Mouse (Mus musculus): Measurements from ENCODE around the gene Olfr1490. TPM values are rescaled to one million over a fixed set of nuclear protein-coding genes. Genes with fewer than 3 reads are reported as not detected.
"Not testable (repeated sequence)": the region's sequence is repeated elsewhere in the genome, so short reads cannot be mapped to it uniquely, and the experiment has no call there.

Gene Olfr1490
- not detected in 2 replicates for polyA plus RNA-seq (2015; fragmentation: Nextera tagmentation; extraction: Ambion mirVana)

DNA sequence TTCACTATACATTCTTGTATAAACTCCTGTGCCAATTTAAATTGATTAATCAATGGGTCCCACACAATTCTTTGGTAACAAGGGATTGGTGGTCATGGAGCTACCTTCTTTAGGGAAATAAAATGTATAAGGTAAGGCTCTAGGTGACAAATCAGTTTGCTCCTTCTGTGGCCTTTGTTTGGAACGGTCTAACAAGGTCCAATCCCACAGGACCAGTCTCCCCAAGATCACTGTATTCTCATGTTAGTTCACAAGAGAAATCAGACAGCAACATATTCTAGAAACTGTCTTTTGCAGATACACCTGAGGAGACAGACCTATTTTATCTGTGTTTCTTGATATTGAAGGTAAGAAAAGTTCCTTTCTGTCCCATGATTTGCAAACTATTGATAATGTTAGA lies at the start of gene Olfr1490:
Gene Olfr1490, plus strand, starts transcription at position 301 of the 400 bp plus-strand sequence.
- Histone ChIP-seq H3K9ac (no peak within 1 kb of the TSS), H3K4me1 (replicated peaks) (no peaks in the 10 kb centered on the region), H3K4me3 (no peak within 1 kb of the TSS), H3K9me3 (peaks cover 11% of the 10 kb centered on the region; the same call in 1 of the 2 replicates), H3K27me3 (no peaks in the 10 kb centered on the region), H3K4me2 (no peak within 1 kb of the TSS), H3K36me3 (no peaks in the 10 kb centered on the region), H3K27ac (no peak within 1 kb of the TSS)
- 67% methylated on average over 1 of the region's 1 CpGs for WGBS
- ATAC-seq (ENCODE audit: low FRiP score): no peak

DNA sequence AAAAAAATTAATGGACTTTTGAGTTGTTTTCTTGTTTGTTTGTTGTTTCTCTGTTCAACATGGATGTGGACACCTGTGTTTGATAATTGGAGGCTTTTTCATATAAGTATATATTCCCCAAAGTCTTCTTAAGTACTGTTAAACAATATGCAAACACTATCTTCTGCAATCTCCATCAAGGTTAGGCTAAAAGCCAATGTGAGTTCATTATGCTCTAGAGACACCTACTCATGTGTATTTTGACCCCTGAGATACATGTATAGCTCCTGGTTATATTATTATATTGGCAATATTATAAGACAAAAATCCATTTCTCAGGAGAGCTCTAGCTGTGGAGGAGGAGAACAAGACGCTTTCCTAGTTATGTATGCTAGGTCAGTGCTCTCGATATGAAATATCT lies 33.8 kb upstream of the Olfr1490 start, which contains the start of gene Olfr1487:
Gene Olfr1487, plus strand, starts transcription at position 301 of the 400 bp plus-strand sequence.
- not testable (repeated sequence) for H3K27me3 ChIP-seq; H3K4me2 ChIP-seq; H3K36me3 ChIP-seq; H3K9ac ChIP-seq; H3K27ac ChIP-seq; H3K4me3 ChIP-seq; H3K4me1 ChIP-seq (replicated peaks); ATAC-seq (ENCODE audit: low FRiP score)
- peaks cover 13% of the 10 kb centered on the region; the same call in 1 of the 2 replicates for H3K9me3 ChIP-seq
- 92% methylated on average over 2 of the region's 2 CpGs for WGBS

GRCm38 (mm10) chr19:13631321-13631720 lies 19.6 kb upstream of the Olfr1490 start, which contains the start of gene Olfr1489:
Gene Olfr1489, plus strand, starts transcription at chr19:13631621.
- H3K9ac ChIP-seq: no peak within 1 kb of the TSS
- ATAC-seq (ENCODE audit: low FRiP score): no peak
- H3K27me3 ChIP-seq: no peaks in the 10 kb centered on the region
- no peak within 1 kb of the TSS for H3K4me3 ChIP-seq
- H3K9me3 ChIP-seq: peaks cover 8% of the 10 kb centered on the region; the same call in 1 of the 2 replicates
- no peak within 1 kb of the TSS for H3K27ac ChIP-seq
- no peaks in the 10 kb centered on the region for H3K4me1 ChIP-seq (replicated peaks)
- H3K36me3 ChIP-seq: no peaks in the 10 kb centered on the region
- H3K4me2 ChIP-seq: no peak within 1 kb of the TSS
- 88% methylated on average over 1 of the region's 1 CpGs for WGBS

- Histone ChIP-seq H3K36me3 (no peaks in the 10 kb centered on the region), H3K9me3 (no peaks in the 10 kb centered on the region), H3K27me3 (no peaks in the 10 kb centered on the region), H3K27ac (no peak within 1 kb of the TSS), H3K4me1 (replicated peaks) (no peaks in the 10 kb centered on the region), H3K4me2 (no peak within 1 kb of the TSS), H3K4me3 (no peak within 1 kb of the TSS), H3K9ac (no peak within 1 kb of the TSS)
- WGBS: 80% methylated on average over 3 of the region's 3 CpGs
- ATAC-seq (ENCODE audit: low FRiP score): no peak
Observed at GRCm38 (mm10) chr19:13696968-13697367, 46.1 kb downstream of the Olfr1490 start, which contains the start of gene Olfr1491. Gene Olfr1491, plus strand, starts transcription at chr19:13697268.

Small RNAs within 50 kb of the gene (microRNA-seq; reads per million reads assigned to microRNA genes)
- not detected for gene Gm23931

Other genes starting within 250 kb of the Olfr1490 start
- gene Olfr1469, start 243.2 kb upstream of the Olfr1490 start, polyA plus RNA-seq (2015; fragmentation: Nextera tagmentation; extraction: Ambion mirVana): not detected in 2 replicates
- not detected in 2 replicates for gene Olfr1471, start 207.7 kb upstream of the Olfr1490 start, polyA plus RNA-seq (2015; fragmentation: Nextera tagmentation; extraction: Ambion mirVana)
- gene Olfr1472, start 195.0 kb upstream of the Olfr1490 start, polyA plus RNA-seq (2015; fragmentation: Nextera tagmentation; extraction: Ambion mirVana): not detected in 2 replicates
- not detected in 2 replicates for gene Olfr1474, start 181.5 kb upstream of the Olfr1490 start, polyA plus RNA-seq (2015; fragmentation: Nextera tagmentation; extraction: Ambion mirVana)
- gene Olfr1475, start 170.9 kb upstream of the Olfr1490 start, polyA plus RNA-seq (2015; fragmentation: Nextera tagmentation; extraction: Ambion mirVana): not detected in 2 replicates
- not detected in 2 replicates for gene Olfr1477, start 150.5 kb upstream of the Olfr1490 start, polyA plus RNA-seq (2015; fragmentation: Nextera tagmentation; extraction: Ambion mirVana)
- gene Olfr1480, start 123.2 kb upstream of the Olfr1490 start, polyA plus RNA-seq (2015; fragmentation: Nextera tagmentation; extraction: Ambion mirVana): not detected in 2 replicates
- not detected in 2 replicates for gene Olfr1484, start 67.6 kb upstream of the Olfr1490 start, polyA plus RNA-seq (2015; fragmentation: Nextera tagmentation; extraction: Ambion mirVana)
- not detected in 2 replicates for gene Olfr1487, start 33.7 kb upstream of the Olfr1490 start, polyA plus RNA-seq (2015; fragmentation: Nextera tagmentation; extraction: Ambion mirVana)
- gene Olfr1489, start 19.5 kb upstream of the Olfr1490 start, polyA plus RNA-seq (2015; fragmentation: Nextera tagmentation; extraction: Ambion mirVana): not detected in 2 replicates
- not detected in 2 replicates for gene Olfr1491, start 46.2 kb downstream of the Olfr1490 start, polyA plus RNA-seq (2015; fragmentation: Nextera tagmentation; extraction: Ambion mirVana)
- not detected in 2 replicates for gene Olfr1493-ps1, start 72.2 kb downstream of the Olfr1490 start, polyA plus RNA-seq (2015; fragmentation: Nextera tagmentation; extraction: Ambion mirVana)
- gene Olfr1494, start 88.6 kb downstream of the Olfr1490 start, polyA plus RNA-seq (2015; fragmentation: Nextera tagmentation; extraction: Ambion mirVana): not detected in 2 replicates
- not detected in 2 replicates for gene Olfr1495, start 113.5 kb downstream of the Olfr1490 start, polyA plus RNA-seq (2015; fragmentation: Nextera tagmentation; extraction: Ambion mirVana)
- not detected in 2 replicates for gene Olfr1496, start 126.8 kb downstream of the Olfr1490 start, polyA plus RNA-seq (2015; fragmentation: Nextera tagmentation; extraction: Ambion mirVana)
- not detected in 2 replicates for gene Olfr1497, start 147.1 kb downstream of the Olfr1490 start, polyA plus RNA-seq (2015; fragmentation: Nextera tagmentation; extraction: Ambion mirVana)
- gene Olfr1499, start 168.4 kb downstream of the Olfr1490 start, polyA plus RNA-seq (2015; fragmentation: Nextera tagmentation; extraction: Ambion mirVana): not detected in 2 replicates
- not detected in 2 replicates for gene Olfr1500, start 179.4 kb downstream of the Olfr1490 start, polyA plus RNA-seq (2015; fragmentation: Nextera tagmentation; extraction: Ambion mirVana)
- not detected in 2 replicates for gene Olfr1501, start 199.6 kb downstream of the Olfr1490 start, polyA plus RNA-seq (2015; fragmentation: Nextera tagmentation; extraction: Ambion mirVana)
- not detected in 2 replicates for gene Olfr1502, start 210.7 kb downstream of the Olfr1490 start, polyA plus RNA-seq (2015; fragmentation: Nextera tagmentation; extraction: Ambion mirVana)
- gene Olfr1504, start 246.8 kb downstream of the Olfr1490 start, polyA plus RNA-seq (2015; fragmentation: Nextera tagmentation; extraction: Ambion mirVana): not detected in 2 replicates